Mouse (Mus musculus) cerebellum, adult (tissue): ENCODE data around the gene Rpp25l.
"Not testable (repeated sequence)": the region's sequence is repeated elsewhere in the genome, so short reads cannot be mapped to it uniquely, and the experiment has no call there.

ENCODE experiments used
- ATAC-seq: cut with Nextera tagmentation; 2 replicates; pipeline ENCODE4 v1.9.2; 2017; ENCODE audit warnings: mild to moderate bottlenecking, moderate library complexity, mixed read lengths; ENCODE audit not compliant: insufficient number of reproducible peaks, low FRiP score, low TSS enrichment

The Rpp25l gene

GRCm38 (mm10) chr4:41699783-41700182, 13.6 kb downstream of the Rpp25l start, which contains the start of gene Il11ra1:
Gene Il11ra1 (plus strand): TSS chr4:41699989.
- ATAC-seq = not testable (repeated sequence)

- ATAC-seq = not testable (repeated sequence)
These were observed 14.8 kb downstream of the Rpp25l start for GRCm38 (mm10) chr4:41698421-41699016.

- not testable (repeated sequence) for ATAC-seq
These were observed 16.1 kb downstream of the Rpp25l start, which contains the start of gene Cntfr for GRCm38 (mm10) chr4:41696930-41697841. Gene Cntfr (minus strand): TSS chr4:41697089.

- ATAC-seq = not testable (repeated sequence)
These were observed 16.9 kb downstream of the Rpp25l start for GRCm38 (mm10) chr4:41696452-41696851.

- not testable (repeated sequence) for ATAC-seq
These were observed 17.5 kb downstream of the Rpp25l start for GRCm38 (mm10) chr4:41695800-41696199.

- not testable (repeated sequence) for ATAC-seq
These were observed 19.8 kb downstream of the Rpp25l start for GRCm38 (mm10) chr4:41693511-41693910.

GRCm38 (mm10) chr4:41690014-41690413, 23.3 kb downstream of the Rpp25l start:
- not testable (repeated sequence) for ATAC-seq

GRCm38 (mm10) chr4:41688562-41688961, 24.8 kb downstream of the Rpp25l start:
- ATAC-seq = not testable (repeated sequence)

- ATAC-seq = not testable (repeated sequence)
These were observed 27.3 kb downstream of the Rpp25l start for GRCm38 (mm10) chr4:41685882-41686492.

- ATAC-seq = not testable (repeated sequence)
These were observed 28.3 kb downstream of the Rpp25l start for GRCm38 (mm10) chr4:41684931-41685453.

GRCm38 (mm10) chr4:41684131-41684930, 29.0 kb downstream of the Rpp25l start:
- ATAC-seq = not testable (repeated sequence)

GRCm38 (mm10) chr4:41683303-41683702, 30.0 kb downstream of the Rpp25l start:
- ATAC-seq = not testable (repeated sequence)

GRCm38 (mm10) chr4:41682789-41683188, 30.5 kb downstream of the Rpp25l start:
- no peak for ATAC-seq

GRCm38 (mm10) chr4:41681947-41682346, 31.4 kb downstream of the Rpp25l start:
- no peak for ATAC-seq

GRCm38 (mm10) chr4:41681176-41681575, 32.2 kb downstream of the Rpp25l start:
- ATAC-seq = peak; percentile 38; the same call in 1 of the 2 replicates

- no peak for ATAC-seq
These were observed 34.0 kb downstream of the Rpp25l start for GRCm38 (mm10) chr4:41679291-41679690.

GRCm38 (mm10) chr4:41678863-41679262, 34.5 kb downstream of the Rpp25l start:
- ATAC-seq = no peak

GRCm38 (mm10) chr4:41677006-41677629, 36.2 kb downstream of the Rpp25l start:
- peak; percentile 46 for ATAC-seq
